Mouse (Mus musculus) kidney, postnatal 14 days (tissue): ENCODE measurements at regions not wholly inside any gene's neighbourhood (a gene's known extent, or its start where the extent isn't known, plus 50 kb on each side); places are given as distances from the start of the nearest gene placed in this dataset.
A peak's percentile ranks its signal among the peaks of the same experiment; 100 is the strongest.

Source experiments
- DNase-seq: peaks from one replicate; pipeline ENCODE4 v3.0.0; 2022; ENCODE audit warnings: mixed read lengths

DNA sequence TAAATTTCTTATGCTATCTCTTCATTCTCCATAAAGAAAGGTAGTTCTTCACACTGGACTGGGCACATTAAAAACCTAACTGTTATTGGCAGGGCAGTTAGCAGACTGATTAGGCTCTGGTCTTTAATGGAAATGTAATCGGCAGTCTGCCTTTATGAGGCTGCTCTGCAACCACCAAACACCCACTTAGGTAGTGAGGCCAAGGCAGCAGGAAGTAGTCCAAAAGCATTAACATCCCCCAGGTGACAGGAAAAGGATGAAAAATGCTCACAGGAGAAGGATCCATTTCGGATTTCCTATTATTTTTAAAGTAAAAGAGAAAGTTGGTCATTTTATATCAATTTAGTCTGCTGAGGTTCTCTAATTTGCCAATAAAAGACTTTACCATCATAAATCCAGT lies 528.9 kb upstream of the Dppa4 start:
- DNase-seq = no peak

DNA sequence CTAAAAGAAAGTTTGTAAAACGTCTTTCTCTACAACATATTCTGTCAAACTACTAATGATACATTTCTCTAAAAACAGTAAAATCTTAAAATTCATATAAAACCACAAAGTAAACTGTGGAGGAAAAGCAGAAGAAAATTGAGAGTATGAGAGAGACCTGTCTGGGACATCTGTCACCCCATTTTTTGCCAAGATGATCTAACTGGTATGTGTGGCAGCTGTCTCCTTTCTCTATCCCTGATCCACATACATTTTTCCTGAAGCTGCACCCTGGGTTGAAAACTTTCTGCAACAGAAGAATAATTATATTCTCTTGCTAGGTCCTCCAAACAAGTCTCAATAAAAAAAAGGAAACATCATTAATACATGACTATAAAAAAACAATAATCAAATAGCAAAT lies 525.2 kb upstream of the Dppa4 start:
- DNase-seq = no peak

DNA sequence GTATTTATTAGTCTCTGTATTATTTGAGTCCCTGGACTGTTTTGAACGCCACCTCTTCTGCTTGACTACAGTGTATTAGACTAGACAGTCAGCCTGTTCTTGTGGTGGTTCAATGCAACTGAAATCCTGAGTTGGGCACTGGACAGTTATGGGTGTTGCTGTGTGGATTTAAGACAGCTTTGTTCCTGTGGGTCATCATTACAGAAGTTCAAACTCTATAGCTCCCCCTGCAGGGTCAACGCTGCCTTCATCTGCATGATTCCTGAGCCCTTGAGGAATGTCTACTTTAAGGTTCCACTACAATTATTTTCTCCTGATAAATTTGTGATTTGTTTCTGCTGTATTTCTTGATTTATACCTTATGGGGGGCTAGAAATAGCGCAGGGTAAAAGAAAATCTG lies 517.8 kb upstream of the Dppa4 start:
- peak; percentile 12 for DNase-seq

DNA sequence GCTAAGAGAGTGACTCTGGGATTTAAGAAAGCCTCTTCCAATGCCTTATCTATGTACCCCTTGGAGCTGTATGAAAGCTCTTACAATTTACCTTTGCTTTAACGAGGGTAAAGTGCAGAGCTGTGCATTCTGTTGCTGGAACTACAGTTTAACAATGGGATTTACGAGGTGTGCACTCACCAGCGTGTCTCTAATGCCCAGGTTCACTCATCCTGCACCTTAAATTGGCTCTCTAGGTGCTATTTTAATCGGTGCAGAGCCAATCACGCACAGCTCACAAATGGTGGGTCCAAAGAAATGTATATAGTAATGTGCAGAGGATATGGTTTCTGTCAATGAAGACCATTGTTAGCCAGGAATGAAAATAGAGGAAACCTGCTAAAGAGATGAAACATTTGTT lies 495.0 kb upstream of the Dppa4 start:
- no peak for DNase-seq

DNA sequence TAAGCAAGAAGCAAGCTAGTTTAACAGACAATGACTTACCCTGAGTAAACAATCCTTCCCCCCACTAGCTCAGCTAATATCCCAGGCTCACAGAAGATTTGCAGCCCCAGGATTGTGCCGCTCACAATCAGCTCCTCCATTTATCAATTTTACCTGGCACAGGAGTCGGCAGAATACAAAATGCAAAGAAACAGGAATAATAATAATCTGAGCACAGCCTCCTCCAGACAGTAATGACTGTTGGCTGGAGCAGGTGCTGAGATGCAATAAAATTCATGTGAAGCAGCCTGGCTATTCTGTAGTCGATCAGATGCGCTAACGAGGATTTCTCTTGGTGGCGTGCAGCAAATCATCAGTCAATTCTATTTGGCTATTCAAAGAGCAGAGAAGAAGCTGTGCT lies 492.9 kb upstream of the Dppa4 start:
- no peak for DNase-seq

DNA sequence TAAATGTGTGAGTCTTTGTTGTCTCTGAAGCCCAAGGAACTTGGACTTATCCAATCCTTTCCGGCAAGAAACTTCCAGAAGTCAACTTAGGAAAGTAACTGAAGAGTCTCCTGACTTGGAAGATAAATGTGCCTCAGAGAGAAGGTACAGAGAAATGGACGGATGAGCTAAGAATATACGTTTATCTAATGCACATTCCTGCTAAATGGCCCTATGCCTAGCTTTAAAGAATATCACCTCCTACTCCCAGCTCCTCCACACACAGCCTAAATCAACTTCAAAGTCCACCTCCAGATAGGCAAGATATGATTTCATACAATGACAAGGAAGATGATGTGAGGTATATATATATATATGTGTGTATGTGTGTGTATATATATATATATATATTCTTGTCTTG lies 492.1 kb upstream of the Dppa4 start:
- no peak for DNase-seq

DNA sequence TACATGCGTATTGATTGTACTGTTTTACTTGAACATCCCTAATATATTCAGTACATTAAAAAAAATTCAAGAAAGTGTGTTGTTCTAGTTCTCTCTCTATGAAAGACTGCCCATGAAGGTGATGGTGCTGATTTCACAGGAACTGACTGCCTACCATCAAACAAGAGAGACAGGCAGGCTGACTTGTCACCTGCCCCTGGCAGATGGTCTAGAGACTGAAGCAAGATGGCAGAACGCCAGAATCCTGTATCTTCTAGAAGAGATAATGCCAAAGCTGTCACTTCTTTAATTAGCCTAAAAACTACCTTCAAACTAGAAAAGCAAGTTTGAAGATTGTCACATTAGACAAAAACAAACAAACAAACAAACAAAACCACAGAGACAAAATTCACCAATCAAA lies 484.7 kb upstream of the Dppa4 start:
- DNase-seq = no peak

DNA sequence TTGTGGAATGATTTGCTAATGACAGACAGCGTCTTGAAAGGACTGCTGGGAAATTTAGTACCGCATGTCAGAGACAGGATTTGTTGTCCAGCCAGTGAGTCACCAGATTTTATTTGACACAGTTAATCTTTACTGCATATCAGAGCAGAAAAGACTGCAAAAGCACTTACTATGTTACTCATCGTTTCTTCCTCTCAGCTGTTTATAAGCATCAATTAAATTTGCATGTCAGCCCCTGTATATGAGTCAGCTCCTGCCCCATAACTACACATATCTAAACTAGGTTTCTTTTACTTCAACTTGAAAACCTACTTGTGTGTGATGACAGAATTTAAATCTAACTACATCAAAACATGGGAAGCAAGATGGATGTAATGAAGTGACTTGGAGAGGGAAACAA lies 440.4 kb upstream of the Dppa4 start:
- DNase-seq = no peak

DNA sequence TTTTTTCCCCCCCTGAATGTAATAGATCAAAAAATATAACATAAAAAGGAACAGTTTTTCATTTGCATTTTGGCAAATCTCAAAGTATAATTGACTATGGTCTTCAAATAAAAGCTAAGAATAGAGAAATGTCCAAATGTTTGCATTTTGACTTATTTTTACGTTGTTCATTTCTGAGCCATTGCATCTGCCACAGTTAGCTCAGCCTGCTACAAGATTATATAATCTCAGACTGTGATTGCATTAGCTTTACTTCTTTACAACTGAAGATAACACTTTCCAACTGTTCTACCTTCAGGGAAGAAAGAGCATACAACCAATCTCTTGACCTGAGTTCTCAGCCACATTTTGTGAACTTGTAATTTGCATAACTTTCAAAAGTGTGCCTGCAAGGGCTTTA lies 431.9 kb upstream of the Dppa4 start:
- no peak for DNase-seq

DNA sequence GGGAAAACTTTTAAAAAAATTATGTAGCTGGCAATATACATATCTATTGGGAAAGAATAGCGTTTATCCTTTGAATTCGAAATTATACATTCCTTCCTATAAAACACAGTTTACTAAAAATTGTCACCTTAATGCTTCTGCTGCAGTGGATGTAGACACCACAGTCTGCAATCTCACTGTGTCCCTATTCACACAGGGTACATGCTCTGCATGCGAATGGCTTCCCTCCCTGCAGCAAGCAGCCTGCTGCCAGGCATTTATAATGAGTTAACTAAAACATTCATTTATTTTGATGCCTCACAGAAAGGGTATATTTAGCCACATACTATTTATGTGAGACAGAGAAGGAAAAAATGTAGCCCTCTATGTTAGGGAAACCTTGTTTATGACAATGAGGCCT lies 423.7 kb upstream of the Dppa4 start:
- DNase-seq = no peak

DNA sequence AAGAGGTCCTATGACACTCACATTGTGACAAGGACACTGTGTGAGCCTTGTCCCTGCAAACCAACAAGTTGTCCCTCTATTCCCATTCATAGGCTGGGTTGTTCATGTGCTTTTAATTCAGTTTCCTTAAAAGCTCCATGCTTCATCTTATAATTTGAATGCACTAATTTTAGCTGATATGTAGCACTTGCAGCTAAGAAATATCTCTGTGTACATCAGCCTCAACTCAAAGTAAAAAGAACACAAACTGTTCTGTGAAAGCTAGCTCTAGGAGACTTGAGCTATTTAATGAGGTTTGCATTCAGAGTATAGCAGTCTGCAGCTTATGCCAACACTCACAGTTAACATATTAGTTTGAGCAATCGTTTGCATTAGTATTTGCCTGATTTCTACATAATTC lies 408.3 kb upstream of the Dppa4 start:
- DNase-seq = no peak

DNA sequence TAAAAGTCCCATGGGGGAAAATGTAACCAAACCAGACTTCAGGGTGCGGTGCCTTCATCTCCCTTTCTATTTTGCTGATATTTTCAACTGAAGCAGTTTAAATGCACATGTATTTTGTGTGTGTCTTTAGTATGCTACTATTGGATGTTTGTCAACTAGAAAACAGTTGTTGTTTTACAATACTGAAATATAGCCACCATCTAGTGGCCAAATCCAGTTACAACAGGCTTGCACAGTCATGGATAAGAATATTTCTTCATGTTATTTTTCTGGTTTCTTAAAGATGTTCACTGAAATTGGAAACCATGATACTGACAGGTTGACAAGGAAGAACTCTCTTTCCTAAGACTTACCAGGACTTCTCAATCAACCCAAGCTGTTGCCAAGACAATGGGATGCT lies 400.1 kb upstream of the Dppa4 start:
- no peak for DNase-seq

DNA sequence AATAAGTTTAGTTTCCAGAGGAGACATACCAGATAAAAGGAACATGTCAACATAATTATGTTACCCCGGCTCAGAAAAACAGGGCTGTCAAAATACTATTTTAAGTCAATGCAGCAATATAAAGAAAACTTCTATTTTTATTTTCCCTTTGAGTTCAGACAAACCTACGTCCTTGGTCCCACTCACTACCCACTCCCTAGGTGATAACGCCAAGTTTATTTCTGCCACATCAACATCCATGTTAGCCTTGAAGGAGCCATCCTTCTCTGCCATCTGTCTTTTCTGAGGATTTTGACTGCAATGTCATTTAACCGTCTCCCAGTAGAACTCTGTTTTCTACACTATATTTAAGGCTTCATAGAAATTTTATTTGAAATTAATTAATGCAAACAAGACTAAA lies 396.5 kb upstream of the Dppa4 start:
- DNase-seq = no peak

DNA sequence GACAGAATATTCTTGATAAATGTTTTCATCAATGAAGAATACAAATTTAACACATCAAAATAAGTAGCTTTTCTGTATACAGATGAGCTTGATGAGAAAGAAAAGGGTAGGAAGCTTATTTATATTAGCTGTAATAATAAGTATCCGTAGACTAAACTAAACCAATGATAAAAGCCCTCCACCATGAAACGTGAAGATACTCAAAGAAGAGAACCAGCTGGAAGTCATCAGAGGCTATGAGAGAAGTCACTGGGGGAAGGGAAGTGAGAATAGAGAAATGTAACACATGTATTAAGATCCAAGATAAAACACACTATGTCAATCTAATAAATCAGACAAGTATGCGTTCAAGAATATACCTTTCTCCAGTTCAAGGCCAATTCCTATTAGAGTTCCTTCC lies 382.7 kb upstream of the Dppa4 start:
- no peak for DNase-seq

DNA sequence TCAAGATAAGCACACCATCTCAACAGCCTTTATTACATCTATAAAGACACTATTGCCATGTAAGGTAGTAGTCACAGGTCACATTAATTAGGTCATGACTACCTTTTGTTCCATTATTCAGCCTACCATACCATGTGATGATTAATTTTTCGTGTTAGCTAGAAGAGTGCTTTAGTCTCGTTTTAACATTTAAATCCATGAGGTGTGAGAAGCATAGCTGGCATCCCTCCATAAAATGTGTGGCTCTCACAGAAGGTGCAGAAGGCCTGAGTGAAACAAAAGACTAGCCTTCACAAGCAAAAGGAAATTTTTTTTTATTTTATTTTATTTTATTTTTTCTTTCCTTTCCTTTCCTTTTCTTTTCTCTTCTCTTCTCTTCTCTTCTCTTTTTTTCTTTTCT lies 345.5 kb upstream of the Dppa4 start:
- no peak for DNase-seq
